Mouse (Mus musculus): ENCODE data around the gene F11. TPM values are rescaled to one million over a fixed set of nuclear protein-coding genes. Genes with fewer than 3 reads are reported as not detected.

Gene F11
- polyA plus RNA-seq, 1 experiment from 2014 or later, result not detected

- Histone ChIP-seq H3K4me3 (ENCODE audit: inconsistent target) (no peak overlapping the region), H3K27ac (no peak overlapping the region), H3K36me3 (ENCODE audit: inconsistent target) (no peaks in the 10 kb centered on the region), H3K79me2 (ENCODE audit: inconsistent target) (no peaks in the 10 kb centered on the region)
- WGBS (ENCODE audit: missing documents), result 88% methylated on average over 8 of the region's 8 CpGs
Measured at GRCm38 (mm10) chr8:45195954-45196526, 65.8 kb downstream of the F11 start.

Other genes with a start within 250 kb of the F11 start
- gene Mtnr1a, start 192.9 kb downstream of the F11 start, polyA plus RNA-seq (2018), result not detected in 3 replicates
- 0.03 to 0.13 TPM in 2 of 3 replicates, not detected in the other for gene Klkb1, start 32.8 kb upstream of the F11 start, polyA plus RNA-seq (2018)
- gene Gm45753, start 46.4 kb upstream of the F11 start, polyA plus RNA-seq (2018), result 0.09 to 0.13 TPM in 2 of 3 replicates, not detected in the other
- 33.5 to 113 TPM (median 76.7 TPM) in 3 replicates for gene Cyp4v3, start 71.2 kb upstream of the F11 start, polyA plus RNA-seq (2018)
- 0.52 to 2.2 TPM (median 1.2 TPM) in 3 replicates for gene Fam149a, start 120.3 kb upstream of the F11 start, polyA plus RNA-seq (2018)
- gene Tlr3, start 149.0 kb upstream of the F11 start, polyA plus RNA-seq (2018), result 16.6 to 22.8 TPM (median 18.9 TPM) in 3 replicates
- not detected in 3 replicates for gene Sorbs2, start 245.8 kb upstream of the F11 start, polyA plus RNA-seq (2018)